Mouse (Mus musculus): Measurements from ENCODE around the gene Gm20388. TPM values are rescaled to one million over a fixed set of nuclear protein-coding genes. Genes with fewer than 3 reads are reported as not detected.

Gm20388 gene
- 8.0 and 8.9 TPM in 2 replicates for polyA plus RNA-seq (2012; rRNA removed)

GRCm38 (mm10) chr8:119910547-119911257 lies at the start of gene Gm20388:
Gene Gm20388, plus strand, starts transcription at chr8:119910841.

GRCm38 (mm10) chr8:119861706-119862389 lies 48.8 kb upstream of the Gm20388 start, which contains the start of gene Klhl36:
Gene Klhl36, plus strand, starts transcription at chr8:119862266.

GRCm38 (mm10) chr8:119909944-119910546 lies 596 bp upstream of the Gm20388 start, which contains the start of gene Usp10:
Gene Usp10, plus strand, starts transcription at chr8:119910360.

GRCm38 (mm10) chr8:119992249-119992648 lies 81.6 kb downstream of the Gm20388 start, which contains the start of gene Crispld2:
Gene Crispld2, plus strand, starts transcription at chr8:119992438.

DNA sequence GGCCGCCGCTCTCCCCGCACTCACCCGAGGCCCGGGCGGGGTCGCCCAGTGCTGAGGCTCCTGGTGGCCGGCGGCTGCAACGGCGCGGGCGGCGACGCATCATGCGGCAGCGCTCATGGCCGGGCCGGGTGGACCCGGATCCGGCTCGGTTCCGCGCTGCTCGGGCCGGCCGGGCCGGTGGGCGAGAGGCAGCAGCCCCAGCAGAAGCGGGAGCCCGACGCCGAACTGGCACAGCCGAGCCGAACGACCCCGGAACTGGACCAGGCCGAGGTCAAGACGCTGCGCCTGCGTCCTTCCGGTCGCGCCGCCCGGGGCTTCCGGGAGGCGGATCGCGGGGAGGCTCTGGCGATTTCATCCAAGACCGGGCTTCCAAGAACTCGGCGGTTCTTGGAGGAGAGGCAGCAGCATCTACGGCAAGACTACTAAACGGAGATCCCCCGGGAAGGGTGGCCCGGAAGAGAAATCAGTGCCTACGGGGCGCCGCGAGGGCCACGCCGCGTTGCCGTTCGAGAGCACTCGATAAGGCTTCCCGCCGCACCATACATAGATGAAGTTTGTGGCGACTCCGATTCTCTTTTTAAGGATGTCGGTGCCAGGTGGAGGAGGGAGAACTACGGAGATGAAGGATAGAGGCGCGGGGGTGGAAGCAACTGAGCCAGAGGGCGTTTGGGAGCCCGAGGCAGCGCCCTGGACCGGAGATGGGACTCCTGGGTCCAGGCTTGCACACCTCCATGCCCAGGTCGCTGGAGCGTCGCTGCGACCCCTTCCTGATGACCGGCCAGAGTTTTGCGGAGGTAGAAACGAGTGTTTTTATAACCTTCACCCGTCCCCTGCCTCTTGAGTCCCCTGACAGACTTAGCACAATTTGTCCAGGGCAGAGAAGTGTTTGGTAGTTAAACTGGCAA lies 190.7 kb downstream of the Gm20388 start, which contains the start of gene Zdhhc7:
Gene Zdhhc7, minus strand, starts transcription at position 415 of the 905 bp plus-strand sequence.

DNA sequence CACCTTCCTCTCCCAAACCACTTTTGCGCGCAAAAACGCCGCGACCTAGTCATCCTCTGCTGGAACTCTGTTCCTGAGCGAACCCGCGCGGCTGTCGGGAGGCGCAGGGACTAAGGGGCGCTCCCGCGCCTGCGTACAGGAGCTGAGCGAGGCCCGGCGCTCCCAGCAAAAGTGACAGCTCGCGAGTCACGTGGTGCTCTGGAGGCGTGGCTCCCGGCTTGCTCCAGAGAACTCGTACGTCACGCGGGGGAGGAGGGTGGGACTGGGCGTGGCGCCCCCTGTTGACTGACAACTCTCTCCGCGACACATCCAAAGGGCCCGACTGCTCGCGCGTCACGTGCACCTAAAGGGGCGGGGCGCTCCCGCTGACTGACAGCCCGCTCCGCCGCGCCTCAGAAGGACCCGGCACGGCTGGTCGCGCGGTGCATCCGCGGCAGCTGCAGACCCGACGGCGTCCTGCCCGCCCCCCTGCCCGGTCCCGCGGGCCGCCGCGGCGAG lies 203.2 kb downstream of the Gm20388 start, which contains the start of gene 6430548M08Rik:
Gene 6430548M08Rik, plus strand, starts transcription at position 395 of the 498 bp plus-strand sequence.

DNA sequence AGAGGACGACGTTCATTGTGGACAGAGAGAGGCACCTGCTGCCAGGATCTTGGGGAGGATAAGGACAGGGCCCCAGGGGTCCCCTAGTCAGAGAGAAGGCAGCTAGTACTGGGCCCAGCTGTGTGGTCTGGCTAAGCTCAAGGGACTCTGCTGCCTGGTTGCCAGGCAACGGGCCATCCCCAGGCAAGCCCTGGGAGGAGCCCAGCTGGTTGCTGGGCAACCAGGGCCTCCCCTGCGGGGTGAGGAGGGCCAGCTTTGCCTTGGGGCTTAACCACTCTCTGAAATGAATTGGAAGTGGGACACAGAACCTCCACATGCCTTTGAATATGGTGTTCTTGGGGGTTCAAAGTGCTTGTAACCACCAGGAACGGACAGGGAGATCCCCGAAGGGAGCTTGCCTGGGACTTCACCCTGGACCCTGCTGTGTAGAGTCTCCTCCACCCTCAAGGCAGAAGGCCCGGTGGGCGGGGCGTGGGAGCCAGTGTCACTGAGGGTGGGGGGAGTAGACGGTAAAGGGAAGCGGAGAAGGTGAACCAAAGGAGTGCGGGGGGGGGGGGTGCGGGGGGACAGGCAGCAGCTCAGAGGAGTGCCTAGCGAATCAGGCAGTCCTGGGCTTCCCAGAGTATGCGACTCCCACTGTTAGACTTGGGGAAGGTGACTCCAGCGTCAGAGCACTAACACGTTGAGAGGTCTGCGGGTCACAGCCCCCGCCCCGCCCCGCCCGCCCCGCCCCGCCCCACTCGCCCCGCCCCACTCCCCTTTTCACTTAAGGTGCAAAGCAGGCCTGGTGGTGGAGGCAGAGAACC lies 266.9 kb downstream of the Gm20388 start, which contains the start of gene Fam92b:
Gene Fam92b, minus strand, starts transcription at position 149 of the 806 bp plus-strand sequence.

GRCm38 (mm10) chr8:120227891-120228591 lies 317.4 kb downstream of the Gm20388 start, which contains the start of gene Gse1:
Gene Gse1, plus strand, starts transcription at chr8:120228456.

DNA sequence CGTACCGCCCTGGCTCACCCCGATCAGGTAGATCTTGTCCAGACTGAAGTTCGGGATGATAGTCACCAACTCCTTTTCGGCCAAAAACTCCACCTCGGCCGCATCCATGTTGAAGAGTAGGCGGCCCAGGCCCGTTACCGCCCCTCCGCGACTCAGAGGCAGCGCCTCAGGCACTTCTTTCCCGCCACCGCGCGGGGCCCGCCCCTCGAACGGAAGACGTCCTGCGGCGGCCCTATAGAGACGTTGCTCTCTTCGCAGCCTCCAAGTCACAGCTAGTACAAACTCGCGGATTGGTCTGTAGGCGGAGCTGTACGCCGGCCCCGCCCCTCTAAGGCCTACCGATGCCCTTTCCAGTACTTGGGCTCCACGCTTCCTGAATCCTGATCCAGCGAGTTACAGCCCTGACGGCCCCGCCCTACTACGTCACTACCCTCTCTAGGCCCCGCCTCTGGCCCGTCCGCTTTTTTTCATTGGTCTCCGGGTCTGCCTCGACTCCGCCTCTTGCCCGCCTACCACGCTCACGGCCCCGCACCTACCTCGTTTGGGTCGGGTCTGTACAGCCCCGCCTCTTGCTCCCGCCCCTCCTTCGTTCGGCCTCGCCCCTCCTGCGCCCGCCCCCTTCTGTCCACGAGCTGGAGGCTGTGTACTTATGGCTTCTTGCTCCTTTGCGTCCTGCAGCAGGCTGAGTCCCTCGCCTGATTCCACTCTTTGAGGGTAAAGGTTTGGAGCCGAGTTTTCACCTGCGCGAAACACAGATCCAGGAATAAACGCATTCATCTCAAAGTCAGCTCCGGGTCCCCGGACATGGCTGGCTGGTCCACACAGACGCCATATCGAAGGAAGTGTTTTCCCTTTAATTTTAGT lies 678.5 kb downstream of the Gm20388 start, which contains the start of gene Gins2:
Gene Gins2, minus strand, starts transcription at position 397 of the 864 bp plus-strand sequence.

GRCm38 (mm10) chr8:120647532-120647931 lies 736.9 kb downstream of the Gm20388 start, which contains the start of gene 1190005I06Rik:
Gene 1190005I06Rik, minus strand, starts transcription at chr8:120647632.

DNA sequence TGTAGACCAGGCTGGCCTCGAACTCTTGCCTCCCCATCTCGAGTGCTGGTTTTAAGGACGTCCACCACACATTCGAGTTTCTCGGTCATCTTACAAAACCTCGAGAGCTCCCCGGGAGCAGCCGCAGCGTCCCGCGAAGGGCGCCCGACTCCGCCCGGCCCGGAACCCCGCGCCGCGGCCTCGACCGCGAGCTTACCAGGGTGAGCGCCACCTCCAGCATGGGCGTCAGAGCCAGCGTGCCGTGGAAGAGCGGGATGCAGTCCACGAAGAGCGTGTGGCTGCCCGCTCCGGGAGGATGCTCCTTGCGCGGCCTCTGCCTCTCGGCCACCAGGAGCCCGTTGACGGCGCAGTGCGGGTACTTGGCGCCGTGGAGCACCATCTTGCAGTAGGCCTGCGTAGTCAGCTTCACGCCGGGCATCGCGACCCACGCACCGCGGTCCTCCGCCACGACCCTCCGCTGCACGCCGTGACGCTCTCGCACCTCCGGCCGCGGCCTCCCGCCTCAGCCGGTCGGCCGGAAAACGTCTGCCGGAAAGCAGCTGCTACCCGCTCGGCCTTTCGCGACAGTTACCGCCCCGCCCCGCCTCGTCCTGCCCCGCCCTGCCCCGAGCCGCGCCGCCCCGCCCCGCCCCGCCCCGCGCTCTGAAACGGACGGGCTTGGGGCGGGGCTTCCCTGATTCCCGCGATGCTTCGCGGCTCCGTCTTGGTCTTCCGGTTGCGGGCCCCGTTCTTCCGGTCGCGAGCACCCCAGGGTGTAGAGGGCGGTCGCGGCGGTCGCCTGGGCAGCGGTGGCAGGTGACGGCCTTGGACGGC lies 757.1 kb downstream of the Gm20388 start, which contains the start of the genes Gm27021 and Cox4i1:
Gene Gm27021, minus strand, starts transcription at position 519 of the 813 bp plus-strand sequence.
Gene Cox4i1, plus strand, starts transcription at position 662 of the 813 bp plus-strand sequence.

GRCm38 (mm10) chr8:120668374-120668905 lies 757.8 kb downstream of the Gm20388 start, which contains the start of gene Emc8:
Gene Emc8, minus strand, starts transcription at chr8:120668573.

GRCm38 (mm10) chr8:120735770-120736481 lies 825.3 kb downstream of the Gm20388 start, which contains the start of gene Irf8:
Gene Irf8, plus strand, starts transcription at chr8:120736358.

GRCm38 (mm10) chr8:121084210-121084951 lies 1173.7 kb downstream of the Gm20388 start, which contains the start of gene Foxf1:
Gene Foxf1, plus strand, starts transcription at chr8:121084386.

DNA sequence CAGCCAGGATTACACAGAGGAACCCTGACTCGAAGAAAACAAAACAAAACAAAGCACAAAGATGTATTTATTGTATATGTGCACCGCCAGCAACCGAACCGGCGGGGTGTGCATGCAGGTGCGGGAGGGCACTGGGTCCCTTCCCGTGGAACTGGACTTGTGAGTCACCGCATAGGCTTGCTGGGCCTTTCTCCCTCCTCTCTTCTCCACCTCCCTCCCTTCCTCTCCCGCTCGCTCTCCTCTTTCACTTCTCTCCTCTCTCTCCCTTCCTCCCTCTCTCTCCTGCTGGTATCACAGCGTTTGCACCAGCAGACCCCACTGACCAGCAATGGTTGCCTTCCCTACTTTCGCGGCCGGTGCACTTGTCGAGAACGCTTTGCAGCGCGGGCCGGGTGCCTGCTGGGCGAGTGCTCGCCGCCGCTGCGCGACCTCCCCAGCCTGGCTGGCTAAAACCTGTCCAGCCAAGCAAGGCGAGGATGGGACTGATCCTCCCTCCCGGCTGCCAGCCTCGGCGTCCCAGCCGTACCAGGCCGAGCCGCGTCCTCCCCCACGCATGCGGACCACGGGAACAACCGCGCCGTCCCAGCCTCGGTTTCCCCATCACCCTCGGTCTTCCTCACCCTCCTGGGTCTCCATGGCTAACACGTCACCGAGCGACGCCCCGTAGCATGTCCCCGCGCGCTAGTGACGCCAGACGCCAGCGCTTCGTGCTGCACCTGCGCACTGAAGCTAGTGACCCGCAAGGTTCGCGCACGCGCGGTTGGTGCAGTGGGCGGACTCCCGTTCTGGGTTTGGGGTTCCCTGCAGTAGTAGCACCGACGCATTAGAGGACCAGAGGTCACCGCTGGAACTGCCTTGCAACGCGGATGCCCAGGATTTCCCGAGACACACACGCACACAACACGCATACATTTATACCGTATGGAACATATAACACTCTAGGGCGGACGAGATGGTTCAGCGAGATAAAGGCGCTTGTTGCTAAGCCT lies 1197.3 kb downstream of the Gm20388 start, which contains the start of gene Mthfsd:
Gene Mthfsd, minus strand, starts transcription at position 725 of the 989 bp plus-strand sequence.

Data from liver, embryonic 18 days (tissue).